Mouse (Mus musculus): Measurements from ENCODE around the gene Drap1.

DNA sequence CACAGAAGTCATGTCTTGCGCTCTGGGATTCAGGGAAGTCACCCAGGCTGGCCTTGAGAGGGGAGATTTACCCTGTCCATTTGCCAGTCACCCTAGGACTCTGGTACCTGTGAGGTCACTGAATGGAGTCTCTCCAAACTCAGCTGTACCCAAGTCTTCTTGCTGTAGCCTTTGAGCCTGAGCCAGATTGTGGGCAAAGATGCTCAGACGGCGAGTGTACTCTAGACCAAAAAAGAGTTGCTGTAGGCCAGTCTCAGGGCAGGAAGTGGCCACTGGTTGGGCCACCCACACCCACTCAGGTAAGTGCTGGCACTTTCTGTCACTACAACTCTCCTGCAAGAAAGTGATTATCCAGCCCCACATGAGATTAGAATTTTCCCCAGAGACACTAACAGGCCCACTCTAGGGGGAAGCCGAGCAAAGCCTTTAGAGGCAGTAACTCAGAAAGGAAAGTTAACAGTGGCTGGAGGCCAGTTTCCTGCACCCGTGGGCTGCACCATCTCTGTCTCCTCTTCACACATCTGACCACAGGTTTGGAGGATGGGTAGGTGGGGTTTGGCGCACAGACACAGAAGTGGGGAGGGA is 42.2 kb upstream of the Drap1 start:
- TF ChIP-seq POLR2A (IDR thresholded peaks at IDR 0.05; ENCODE audit: insufficient read depth, low read length) (no peak), CTCF (IDR thresholded peaks at IDR 0.05; ENCODE audit: low read depth, low read length) (no peak)
